Comparison of ENCODE assay signal across 19 mouse cellular contexts in genomic region chr11:112708119-112708730, GRCm38 (mm10).
A peak's percentile ranks its signal among the peaks of the same experiment; 100 is the strongest.
DNase-seq lines count a peak whose midpoint lies in the region; ATAC-seq and TF ChIP-seq lines count a peak whose summit lies in the region.
"Had no signal": no experiment of that assay in that cellular context is flagged by ENCODE, and none has a peak within 500 bp of the region (broad histone marks: within the 10 kb centered on the region; RNA-seq: fewer than 3 reads in every experiment).

No protein-coding gene starts in this region.

- no peaks in the 10 kb centered on the region for H3K9me3 ChIP-seq in forebrain, embryonic 10.5 days
- H3K9me3 ChIP-seq in forebrain, postnatal 0 days (ENCODE audit: low read length), result no peaks in the 10 kb centered on the region
- no peaks in the 10 kb centered on the region for H3K9me3 ChIP-seq in midbrain, embryonic 10.5 days (replicated peaks)
- H3K9me3 ChIP-seq in midbrain, embryonic 16.5 days (replicated peaks; ENCODE audit: control insufficient read depth, low read length, poor library complexity, severe bottlenecking), result no peaks in the 10 kb centered on the region
- H3K9me3 ChIP-seq in limb, embryonic 13.5 days, result no peaks in the 10 kb centered on the region
- H3K9me3 ChIP-seq: neural tube, embryonic 15.5 days had no signal

- H3K27ac ChIP-seq in forebrain, embryonic 10.5 days, result peak overlapping the region; percentile 72
- no peak overlapping the region for H3K27ac ChIP-seq in forebrain, postnatal 0 days (ENCODE audit: low read depth, low read length)
- peak overlapping the region; percentile 64 for H3K27ac ChIP-seq in midbrain, embryonic 10.5 days (replicated peaks)
- H3K27ac ChIP-seq in midbrain, embryonic 16.5 days (ENCODE audit: low read length), result no peak overlapping the region
- peak overlapping the region; percentile 39; the same call in 1 of the 2 replicates for H3K27ac ChIP-seq in limb, embryonic 13.5 days
- H3K27ac ChIP-seq: neural tube, embryonic 15.5 days had no signal

- no peaks in the 10 kb centered on the region for H3K27me3 ChIP-seq in forebrain, embryonic 10.5 days (ENCODE audit: poor library complexity, severe bottlenecking)
- no peaks in the 10 kb centered on the region for H3K27me3 ChIP-seq in forebrain, postnatal 0 days (ENCODE audit: insufficient read depth, low read length)
- no peaks in the 10 kb centered on the region for H3K27me3 ChIP-seq in midbrain, embryonic 10.5 days (ENCODE audit: low read depth, poor library complexity, severe bottlenecking)
- H3K27me3 ChIP-seq in midbrain, embryonic 16.5 days (ENCODE audit: control insufficient read depth, insufficient read depth, low read depth, low read length), result no peaks in the 10 kb centered on the region
- H3K27me3 ChIP-seq in limb, embryonic 13.5 days, result no peaks in the 10 kb centered on the region
- H3K27me3 ChIP-seq: CH12.LX; neural tube, embryonic 15.5 days had no signal

- peaks cover 50% of the 10 kb centered on the region for H3K4me1 ChIP-seq in forebrain, embryonic 10.5 days
- no peaks in the 10 kb centered on the region; the same call in 1 of the 2 replicates for H3K4me1 ChIP-seq in forebrain, postnatal 0 days (ENCODE audit: insufficient read depth)
- H3K4me1 ChIP-seq in midbrain, embryonic 10.5 days, result peaks cover 35% of the 10 kb centered on the region
- peaks cover 4% of the 10 kb centered on the region; the same call in 1 of the 2 replicates for H3K4me1 ChIP-seq in midbrain, embryonic 16.5 days (ENCODE audit: control insufficient read depth, insufficient read depth, low read length)
- H3K4me1 ChIP-seq in limb, embryonic 13.5 days, result peaks cover 40% of the 10 kb centered on the region

- no peak overlapping the region for H3K9ac ChIP-seq in forebrain, postnatal 0 days
- H3K9ac ChIP-seq in midbrain, embryonic 16.5 days (ENCODE audit: low read depth, low read length), result no peak overlapping the region
- H3K9ac ChIP-seq in limb, embryonic 13.5 days, result no peak overlapping the region
- H3K9ac ChIP-seq: neural tube, embryonic 15.5 days had no signal

- no peak for DNase-seq in forebrain, embryonic 10.5 days (ENCODE audit: extremely low spot score, low spot score)
- DNase-seq in forebrain, postnatal 0 days, result no peak
- peak; percentile 29 for DNase-seq in midbrain, embryonic 10.5 days (ENCODE audit: low spot score)
- no peak for DNase-seq in MN1 (ENCODE audit: low spot score)
- DNase-seq in kidney, postnatal 36 days, result no peak
- DNase-seq: cerebellum, adult 9-10 months; gastrocnemius, postnatal 10 days; heart, adult 18-20 months; heart, postnatal 36 days; kidney, adult 11 months; kidney, postnatal 10 days; lung, adult 2 months; lung, postnatal 36 days; right cerebral cortex, postnatal 4 days had no signal

- ATAC-seq in forebrain, postnatal 0 days, result no peak
- ATAC-seq in midbrain, embryonic 16.5 days, result no peak
- no peak for ATAC-seq in limb, embryonic 13.5 days (ENCODE audit: low FRiP score, low read depth)

- WGBS in forebrain, embryonic 10.5 days, result 38% methylated on average over 11 of the region's 11 CpGs
- 30% methylated on average over 11 of the region's 11 CpGs for WGBS in forebrain, postnatal 0 days
- WGBS in midbrain, embryonic 10.5 days, result 39% methylated on average over 11 of the region's 11 CpGs
- WGBS in midbrain, embryonic 16.5 days, result 21% methylated on average over 11 of the region's 11 CpGs
- 72% methylated on average over 11 of the region's 11 CpGs for WGBS in limb, embryonic 13.5 days

- TF ChIP-seq CTCF in forebrain, postnatal 0 days (IDR thresholded peaks at IDR 0.05; ENCODE audit: low read depth), result no peak

- no peak overlapping the region for H3K4me2 ChIP-seq in forebrain, postnatal 0 days (ENCODE audit: low read depth)
- no peak overlapping the region for H3K4me2 ChIP-seq in midbrain, embryonic 16.5 days (ENCODE audit: low read length)
- H3K4me2 ChIP-seq in limb, embryonic 13.5 days (replicated peaks), result no peak overlapping the region
- H3K4me2 ChIP-seq: liver, embryonic 11.5 days; neural tube, embryonic 15.5 days had no signal

- no peaks in the 10 kb centered on the region for H3K36me3 ChIP-seq in forebrain, embryonic 10.5 days (replicated peaks)
- no peaks in the 10 kb centered on the region for H3K36me3 ChIP-seq in forebrain, postnatal 0 days (ENCODE audit: insufficient read depth)
- H3K36me3 ChIP-seq in midbrain, embryonic 10.5 days, result no peaks in the 10 kb centered on the region
- no peaks in the 10 kb centered on the region for H3K36me3 ChIP-seq in midbrain, embryonic 16.5 days (ENCODE audit: control insufficient read depth, insufficient read depth, low read length)
- H3K36me3 ChIP-seq in limb, embryonic 13.5 days, result no peaks in the 10 kb centered on the region
- H3K36me3 ChIP-seq: neural tube, embryonic 15.5 days had no signal

- H3K4me3 ChIP-seq in forebrain, embryonic 10.5 days, result no peak overlapping the region
- no peak overlapping the region for H3K4me3 ChIP-seq in forebrain, postnatal 0 days (ENCODE audit: low read depth, low read length)
- no peak overlapping the region for H3K4me3 ChIP-seq in midbrain, embryonic 10.5 days
- H3K4me3 ChIP-seq in midbrain, embryonic 16.5 days (ENCODE audit: low read depth, low read length), result no peak overlapping the region
- no peak overlapping the region for H3K4me3 ChIP-seq in limb, embryonic 13.5 days
- H3K4me3 ChIP-seq: neural tube, embryonic 15.5 days had no signal

Comparison
In these comparisons a context has a peak if more than half of its experiments do, and no peak if none do; other contexts are left out.
1. H3K27ac ChIP-seq: peak in forebrain, embryonic 10.5 days (single experiment), midbrain, embryonic 10.5 days (single experiment) and limb, embryonic 13.5 days (single experiment); none in forebrain, postnatal 0 days (single experiment) and midbrain, embryonic 16.5 days (single experiment).